Mouse (Mus musculus) G1E (cell line): Measurements from ENCODE around the gene Gpn3. TPM values are rescaled to one million over a fixed set of nuclear protein-coding genes. Genes with fewer than 3 reads are reported as not detected.
A peak's percentile ranks its signal among the peaks of the same experiment; 100 is the strongest.

Experiments
- ATAC-seq: 2 replicates; pipeline ENCODE4 v1.8.0; 2016; ENCODE audit warnings: mild to moderate bottlenecking; ENCODE audit not compliant: insufficient number of reproducible peaks, poor library complexity, low FRiP score, severe bottlenecking; ENCODE audit errors: extremely low read depth
- DNase-seq: peaks from one replicate; pipeline ENCODE4 v3.0.0; 2012; ENCODE audit warnings: low spot score
- H3K27me3 ChIP-seq: 2 replicates; pipeline ENCODE4 v1.6.1; 2012; ENCODE audit warnings: mild to moderate bottlenecking, low read length, inconsistent platforms; ENCODE audit not compliant: insufficient read depth
- H3K36me3 ChIP-seq: replicated peaks from 2 replicates; pipeline ENCODE3; 2012; ENCODE audit warnings: mild to moderate bottlenecking, inconsistent platforms
- H3K4me1 ChIP-seq: 2 replicates; pipeline ENCODE4 v1.6.1; 2012; ENCODE audit warnings: low read depth, low read length, inconsistent platforms, mixed read lengths; ENCODE audit not compliant: insufficient read depth
- H3K4me3 ChIP-seq: 2 replicates; pipeline ENCODE4 v1.5.1; 2012; ENCODE audit warnings: low read depth, mild to moderate bottlenecking, inconsistent platforms, low read length, moderate library complexity, mixed read lengths
- H3K9me3 ChIP-seq: replicated peaks from 2 replicates; pipeline ENCODE4 v1.6.1; 2012; ENCODE audit warnings: inconsistent platforms
- CTCF ChIP-seq: IDR thresholded peaks from 2 replicates; pipeline ENCODE4 v1.5.1; 2012; ENCODE audit warnings: low read depth, low read length, inconsistent platforms, mixed read lengths
- GATA1 ChIP-seq: IDR thresholded peaks from 2 replicates; pipeline ENCODE4 v1.6.1; 2012; ENCODE audit warnings: borderline replicate concordance, low read length, inconsistent platforms, mixed read lengths
- GATA2 ChIP-seq: IDR thresholded peaks from 2 replicates; pipeline ENCODE4 v1.6.1; 2012; ENCODE audit warnings: low read depth, low read length, inconsistent platforms, borderline replicate concordance
- POLR2AphosphoS5 ChIP-seq: IDR thresholded peaks from 2 replicates; pipeline ENCODE4 v1.6.1; 2012; ENCODE audit warnings: low read depth, low read length, inconsistent platforms; ENCODE audit not compliant: insufficient replicate concordance
- TAL1 ChIP-seq: conservative IDR thresholded peaks from 2 replicates; pipeline ENCODE4 v1.6.1; 2012; ENCODE audit warnings: low read depth, low read length, inconsistent platforms, mixed read lengths
- polyA plus RNA-seq: library from polyadenylated mRNA; stranded (reverse); fragments of >175 nt; gene quantifications from 2 replicates; pipeline ENCODE4 v1.2.3, GENCODE M21; 2012
- total RNA-seq, 2 experiments: library from RNA; stranded (forward) in 1 of 2; stranded (reverse) in 1 of 2; fragments of 200-1000 nt in 1 of 2; fragments of >200 nt in 1 of 2; fragmentation: Nextera tagmentation in 1 of 2; gene quantifications; 2 replicates each; pipeline ENCODE4 v1.2.3; 2014 to 2017

Gene Gpn3
- total and polyA plus RNA-seq, 3 experiments = 48.8 to 59.0 (median 52.6) TPM

DNA sequence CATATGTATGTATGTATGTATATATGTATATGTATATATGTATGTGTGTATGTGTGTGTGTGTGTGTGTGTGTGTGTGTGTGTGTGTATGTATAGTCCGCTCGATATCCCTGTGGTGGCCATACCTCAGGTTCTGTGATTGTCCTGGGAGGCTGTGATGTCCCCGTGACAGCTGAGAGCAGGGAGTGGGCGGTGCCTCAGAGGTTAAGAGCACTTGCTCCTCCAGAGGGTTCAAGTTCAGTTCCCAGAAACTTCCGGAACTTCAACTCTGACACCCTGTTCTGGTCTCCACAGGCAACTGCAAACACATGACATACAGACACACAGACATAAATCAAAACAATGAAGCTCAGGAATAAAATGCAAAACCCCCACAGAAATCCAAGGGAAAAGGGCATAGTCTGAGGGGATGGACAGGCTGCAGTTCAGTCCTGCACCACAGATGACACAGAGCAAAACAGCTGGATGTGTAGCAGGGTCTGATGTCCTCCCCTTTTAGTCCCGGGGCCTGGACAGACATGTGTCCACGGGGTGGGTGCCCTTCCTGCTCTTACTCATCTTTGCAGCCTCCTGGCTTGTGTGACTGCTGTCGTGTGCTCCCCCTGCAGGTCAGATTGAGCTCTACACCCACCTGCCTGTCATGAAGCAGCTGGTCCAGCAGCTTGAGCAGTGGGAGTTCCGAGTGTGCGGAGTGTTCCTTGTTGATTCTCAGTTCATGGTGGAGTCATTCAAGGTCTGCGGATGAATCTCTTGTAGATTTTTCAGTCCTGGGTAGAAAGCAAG, 7.9 kb downstream of the Gpn3 start:
- TF ChIP-seq CTCF (peak; percentile 95), POLR2AphosphoS5 (no peak), GATA1 (no peak)
- no peak overlapping the region for H3K4me3 ChIP-seq
- no peaks in the 10 kb centered on the region; the same call in 1 of the 2 replicates for H3K27me3 ChIP-seq
- H3K4me1 ChIP-seq = peaks cover 17% of the 10 kb centered on the region
- ATAC-seq (peak; percentile 45), DNase-seq (peak; percentile 72)
- no peaks in the 10 kb centered on the region for H3K9me3 ChIP-seq
- peaks cover 72% of the 10 kb centered on the region for H3K36me3 ChIP-seq

DNA sequence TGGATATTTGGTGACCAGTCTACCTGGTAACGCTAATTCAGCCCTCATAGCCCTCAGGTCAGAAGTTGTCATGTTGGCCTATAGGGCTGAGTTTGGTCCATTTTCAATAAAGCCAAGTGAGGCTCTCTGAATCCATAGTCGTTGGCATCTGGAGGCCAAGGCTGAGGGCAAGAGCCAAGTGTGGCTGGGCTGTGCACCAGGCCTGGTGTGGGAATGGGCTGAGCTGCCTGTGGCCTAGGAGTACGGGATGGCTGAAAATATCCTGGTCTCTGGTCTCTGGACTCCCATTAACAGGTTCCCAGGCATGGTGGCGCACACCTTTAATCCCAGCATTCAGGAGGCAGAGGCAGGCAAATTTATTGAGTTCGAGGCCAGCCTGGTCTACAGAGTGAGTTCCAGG, 18.3 kb downstream of the Gpn3 start:
- no peak for ATAC-seq
- Histone ChIP-seq H3K4me3 (no peak overlapping the region), H3K9me3 (no peaks in the 10 kb centered on the region), H3K27me3 (no peaks in the 10 kb centered on the region), H3K4me1 (peaks cover 20% of the 10 kb centered on the region), H3K36me3 (peaks cover 32% of the 10 kb centered on the region)
- no peak for DNase-seq
- TF ChIP-seq TAL1 (no peak), GATA1 (no peak)

DNA sequence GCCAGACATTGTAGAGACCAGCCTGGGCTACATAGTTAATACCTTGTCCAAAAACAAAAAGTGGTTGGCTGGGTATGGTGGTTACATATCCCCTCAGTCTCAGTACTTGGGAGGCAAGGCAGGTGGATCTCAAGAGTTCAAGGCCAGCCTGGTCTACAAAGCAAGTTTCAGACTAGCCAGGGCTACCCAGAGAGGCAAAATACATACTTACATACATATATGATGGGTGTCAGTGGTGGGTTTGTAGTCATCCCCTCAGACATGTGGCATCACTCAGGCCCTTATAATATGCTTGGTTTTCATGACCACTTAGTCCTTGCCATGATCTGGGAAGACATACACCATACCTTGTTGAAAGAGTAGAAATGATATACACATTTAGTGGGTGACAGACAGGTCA, 19.0 kb downstream of the Gpn3 start:
- peaks cover 23% of the 10 kb centered on the region for H3K4me1 ChIP-seq
- DNase-seq (no peak), ATAC-seq (no peak)
- TF ChIP-seq GATA2 = no peak
- TF ChIP-seq POLR2AphosphoS5 = no peak
- TF ChIP-seq GATA1 = no peak
- TF ChIP-seq TAL1 = no peak
- TF ChIP-seq CTCF = no peak
- no peaks in the 10 kb centered on the region for H3K9me3 ChIP-seq
- peaks cover 39% of the 10 kb centered on the region for H3K36me3 ChIP-seq
- H3K4me3 ChIP-seq = no peak overlapping the region
- no peaks in the 10 kb centered on the region for H3K27me3 ChIP-seq

DNA sequence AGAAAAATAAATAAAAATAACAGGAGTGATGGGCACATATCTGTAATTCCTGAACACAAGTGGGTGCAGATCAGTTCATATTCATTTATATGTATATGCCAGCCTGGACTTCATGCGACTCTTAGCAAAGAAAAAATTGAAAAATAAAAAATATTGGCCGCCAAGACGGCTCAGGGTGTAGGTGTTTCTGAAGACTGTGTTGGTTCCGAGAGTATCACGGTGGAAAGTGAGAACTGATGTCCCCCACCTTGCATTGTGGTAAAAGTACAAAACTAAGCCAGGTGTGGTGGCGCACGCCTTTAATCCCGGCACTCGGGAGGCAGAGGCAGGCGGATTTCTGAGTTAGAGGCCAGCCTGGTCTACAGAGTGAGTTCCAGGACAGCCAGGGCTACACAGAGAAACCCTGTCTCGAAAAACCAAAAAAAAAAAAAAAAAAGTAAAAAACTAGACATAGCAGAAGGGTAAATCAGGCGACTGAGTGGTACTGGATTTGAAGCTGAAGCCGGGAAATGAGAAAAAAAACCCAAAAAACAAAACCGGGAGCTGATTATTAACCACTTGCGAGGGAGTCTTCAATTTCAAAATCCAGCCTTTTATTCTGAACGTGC, 19.6 kb downstream of the Gpn3 start:
- ATAC-seq (no peak), DNase-seq (no peak)
- peak overlapping the region; percentile 94; the same call in 1 of the 2 replicates for H3K4me3 ChIP-seq
- H3K27me3 ChIP-seq = no peaks in the 10 kb centered on the region
- H3K9me3 ChIP-seq = no peaks in the 10 kb centered on the region
- TF ChIP-seq TAL1 (no peak), GATA2 (no peak), CTCF (no peak), GATA1 (no peak), POLR2AphosphoS5 (no peak)
- H3K4me1 ChIP-seq = peaks cover 23% of the 10 kb centered on the region
- H3K36me3 ChIP-seq = peaks cover 42% of the 10 kb centered on the region

DNA sequence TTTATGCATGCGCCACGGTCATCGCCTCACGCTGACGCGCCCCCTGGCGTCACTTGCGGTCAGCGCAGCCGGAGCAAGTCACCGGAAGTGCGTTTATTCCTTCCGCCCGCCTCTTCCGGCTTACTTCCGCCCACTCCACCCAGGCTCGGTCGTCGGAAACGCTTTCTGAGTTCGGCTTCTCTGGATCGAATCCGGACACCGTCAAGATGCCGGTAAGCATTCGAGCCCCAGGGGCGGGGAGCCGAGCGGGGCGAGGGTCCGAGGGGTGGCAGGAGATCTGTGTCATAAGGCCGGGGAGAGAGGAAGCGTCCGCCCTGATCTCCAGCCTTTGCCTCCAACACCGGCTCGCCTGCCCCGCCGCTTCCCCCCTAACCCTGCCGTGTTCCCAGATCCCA, 20.1 kb downstream of the Gpn3 start, which contains the start of gene Arpc3:
Arpc3 (plus strand) TSS at position 93 of the 395 bp plus-strand sequence.
- Histone ChIP-seq H3K4me1 (peaks cover 23% of the 10 kb centered on the region), H3K27me3 (no peaks in the 10 kb centered on the region), H3K9me3 (no peaks in the 10 kb centered on the region), H3K36me3 (peaks cover 47% of the 10 kb centered on the region), H3K4me3 (peak within 1 kb of the TSS; percentile 94)
- peak; percentile 73 for TF ChIP-seq CTCF
- TF ChIP-seq GATA1 = no peak
- no peak for TF ChIP-seq GATA2
- TF ChIP-seq POLR2AphosphoS5 = no peak
- no peak for TF ChIP-seq TAL1
- DNase-seq (peak; percentile 71), ATAC-seq (peak; percentile 89)

DNA sequence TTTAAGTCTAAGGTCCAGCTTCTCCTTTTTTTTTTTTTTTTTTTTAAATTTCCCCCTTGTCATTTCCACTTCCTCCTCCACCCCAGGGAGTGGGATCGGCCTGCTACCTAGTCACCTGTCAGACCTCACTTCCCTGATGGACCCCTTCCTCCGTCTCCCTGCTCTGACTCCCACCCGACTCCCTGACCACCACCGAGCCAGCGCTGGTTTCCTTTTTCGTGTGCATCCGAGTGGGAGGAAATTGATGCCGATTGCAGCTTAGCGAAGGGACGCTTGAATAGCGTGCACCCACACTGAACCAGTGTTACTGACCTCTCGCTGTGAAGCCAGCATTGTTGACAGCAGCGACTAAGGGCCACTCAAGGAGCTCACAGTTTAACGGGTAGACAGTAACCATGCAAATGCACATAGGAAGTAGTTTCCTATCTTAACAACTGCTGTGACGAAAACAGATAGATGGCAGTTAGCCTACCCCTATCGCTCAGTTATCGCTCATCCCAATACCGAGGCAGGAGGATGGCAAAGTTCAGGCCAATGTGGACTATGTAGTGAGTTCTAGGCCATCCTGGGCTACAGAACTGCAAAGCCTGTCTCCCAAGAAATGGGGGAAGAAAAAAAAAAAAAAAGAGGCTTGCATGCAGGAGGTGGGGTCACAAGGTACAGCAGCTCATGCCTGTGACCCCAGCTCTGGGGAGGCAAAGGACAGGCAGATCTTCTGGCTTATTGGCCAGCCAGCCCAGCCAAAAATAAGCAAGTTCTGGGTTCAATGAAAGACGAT, 20.7 kb downstream of the Gpn3 start:
- Histone ChIP-seq H3K4me1 (peaks cover 23% of the 10 kb centered on the region), H3K9me3 (no peaks in the 10 kb centered on the region), H3K27me3 (no peaks in the 10 kb centered on the region), H3K36me3 (peaks cover 53% of the 10 kb centered on the region), H3K4me3 (peak overlapping the region; percentile 94)
- TF ChIP-seq TAL1 = no peak
- TF ChIP-seq GATA2 = no peak
- no peak for TF ChIP-seq GATA1
- TF ChIP-seq CTCF = no peak
- peak; percentile 42 for DNase-seq
- ATAC-seq = 0 out of 2 replicates have a peak, but pooled peaks have one; percentile 8
